Mouse (Mus musculus) midbrain, embryonic 11.5 days (tissue): ENCODE results near the gene Prss12. TPM values are rescaled to one million over a fixed set of nuclear protein-coding genes. Genes with fewer than 3 reads are reported as not detected.

Experiments
- ATAC-seq: fragments of 200-750 bp; cut with Nextera tagmentation; 2 replicates; pipeline ENCODE4 v1.8.0; 2017; ENCODE audit warnings: moderate TSS enrichment, moderate library complexity; ENCODE audit not compliant: low FRiP score
- DNase-seq: peaks from one replicate; pipeline ENCODE4 v3.0.0; 2015; ENCODE audit warnings: low spot score; ENCODE audit errors: missing footprints
- H3K27ac ChIP-seq: fragments of 300-500 bp; sonication (generic); 2 replicates; pipeline ENCODE4 v1.5.1; 2014; ENCODE audit warnings: low read depth, low read length
- H3K27me3 ChIP-seq: fragments of 300-500 bp; sonication (generic); 2 replicates; pipeline ENCODE4 v1.6.1; 2014; ENCODE audit warnings: mild to moderate bottlenecking, low read length, moderate library complexity, mixed read lengths; ENCODE audit not compliant: control insufficient read depth, insufficient read depth
- H3K36me3 ChIP-seq: fragments of 300-500 bp; sonication (generic); 2 replicates; pipeline ENCODE4 v1.6.1; 2014; ENCODE audit warnings: mild to moderate bottlenecking, low read length, moderate library complexity, mixed read lengths; ENCODE audit not compliant: control insufficient read depth, insufficient read depth
- H3K4me1 ChIP-seq: fragments of 300-500 bp; sonication (generic); 2 replicates; pipeline ENCODE4 v1.6.1; 2014; ENCODE audit warnings: low read length; ENCODE audit not compliant: control insufficient read depth, insufficient read depth
- H3K4me2 ChIP-seq: fragments of 300-500 bp; sonication (generic); 2 replicates; pipeline ENCODE4 v1.6.1; 2014; ENCODE audit warnings: mild to moderate bottlenecking, moderate library complexity
- H3K4me3 ChIP-seq: fragments of 300-500 bp; sonication (generic); 2 replicates; pipeline ENCODE4 v1.5.1; 2014; ENCODE audit warnings: low read depth, low read length
- H3K9ac ChIP-seq: fragments of 300-500 bp; sonication (generic); 2 replicates; pipeline ENCODE4 v1.6.1; 2014; ENCODE audit warnings: low read length
- H3K9me3 ChIP-seq: fragments of 300-500 bp; sonication (generic); 2 replicates; pipeline ENCODE4 v1.6.1; 2016; ENCODE audit warnings: low read length; ENCODE audit not compliant: control insufficient read depth
- WGBS: fragments of 180-500 bp; shearing (Covaris S2); extraction: QIAGEN DNeasy Blood & Tissue Kit; methylation state at CpG from one replicate; pipeline ENCODE4 v1.1.7; 2014; 5-methylcytosine and 5-hydroxymethylcytosine counted together
- polyA plus RNA-seq: library from polyadenylated mRNA; unstranded; fragments of >200 nt; fragmentation: Nextera tagmentation; extraction: Ambion mirVana; gene quantifications from 2 replicates; pipeline ENCODE4 v1.2.1, GENCODE M21; 2014

Gene Prss12
- polyA plus RNA-seq, 1 experiment from 2014 or later = 6.4 TPM

DNA sequence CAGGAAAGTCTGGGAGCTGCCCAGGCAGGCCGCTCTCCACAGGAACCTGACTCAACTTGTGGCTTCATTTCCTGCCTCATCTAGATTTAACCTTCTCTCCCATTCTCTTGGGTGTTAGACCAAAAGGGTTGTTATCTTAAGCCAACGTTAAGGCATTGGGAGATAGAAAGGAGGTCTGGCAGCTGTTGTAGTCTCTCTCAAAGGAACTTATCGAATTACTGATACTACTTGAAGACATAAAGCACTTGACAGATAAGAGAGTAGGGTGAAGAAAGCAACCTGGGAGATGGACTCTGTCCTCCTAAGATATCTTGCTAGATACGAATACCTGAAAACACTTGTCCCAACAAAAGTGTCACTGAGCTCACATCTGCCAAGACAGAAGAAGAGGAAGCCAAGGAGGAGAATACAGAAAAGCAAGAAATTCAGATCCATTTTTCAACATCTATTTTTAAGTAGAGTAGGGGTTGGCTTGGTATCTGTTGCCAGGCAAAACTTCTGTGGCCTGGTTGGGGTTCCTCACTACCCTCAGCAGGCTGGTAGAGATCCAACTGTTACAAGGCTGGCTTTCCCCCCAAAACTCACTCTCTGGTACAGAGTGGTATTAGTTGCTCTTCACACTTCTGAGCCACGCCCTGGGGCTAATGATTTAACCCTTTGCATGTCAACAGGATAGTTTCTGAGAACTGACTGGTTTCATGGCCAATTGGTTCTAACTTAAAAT is 14.6 kb upstream of the Prss12 start:
- DNase-seq = no peak
- no peak overlapping the region for H3K4me2 ChIP-seq
- no peak for ATAC-seq
- H3K9ac ChIP-seq = no peak overlapping the region
- H3K4me3 ChIP-seq = no peak overlapping the region
- no peak overlapping the region for H3K27ac ChIP-seq
- H3K9me3 ChIP-seq = no peaks in the 10 kb centered on the region
- H3K36me3 ChIP-seq = no peaks in the 10 kb centered on the region
- 80% methylated on average over 5 of the region's 5 CpGs for WGBS
- no peaks in the 10 kb centered on the region for H3K27me3 ChIP-seq
- no peaks in the 10 kb centered on the region for H3K4me1 ChIP-seq

DNA sequence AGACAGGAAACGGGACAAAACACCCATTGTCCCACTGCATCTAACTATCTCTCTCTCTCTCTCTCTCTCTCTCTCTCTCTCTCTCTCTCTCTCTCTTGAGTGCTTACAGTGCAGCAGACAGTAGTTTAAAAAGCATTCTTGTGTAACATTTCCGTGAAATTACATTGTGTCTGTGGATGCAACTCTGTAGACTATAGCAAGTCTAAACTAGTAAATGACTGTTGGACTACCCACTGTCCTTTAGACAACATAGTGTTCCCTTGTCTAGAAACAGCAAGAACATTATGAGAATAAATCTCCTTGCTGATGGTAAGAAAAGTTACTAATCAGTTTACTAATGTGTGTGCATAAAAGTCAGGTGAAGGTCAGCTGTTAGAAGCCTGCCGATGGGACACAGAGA is 13.4 kb upstream of the Prss12 start:
- no peak for ATAC-seq
- 81% methylated on average over 3 of the region's 3 CpGs for WGBS
- Histone ChIP-seq H3K9ac (no peak overlapping the region), H3K9me3 (no peaks in the 10 kb centered on the region), H3K36me3 (no peaks in the 10 kb centered on the region), H3K4me1 (no peaks in the 10 kb centered on the region), H3K27ac (no peak overlapping the region), H3K4me2 (no peak overlapping the region), H3K4me3 (no peak overlapping the region), H3K27me3 (no peaks in the 10 kb centered on the region)
- no peak for DNase-seq

DNA sequence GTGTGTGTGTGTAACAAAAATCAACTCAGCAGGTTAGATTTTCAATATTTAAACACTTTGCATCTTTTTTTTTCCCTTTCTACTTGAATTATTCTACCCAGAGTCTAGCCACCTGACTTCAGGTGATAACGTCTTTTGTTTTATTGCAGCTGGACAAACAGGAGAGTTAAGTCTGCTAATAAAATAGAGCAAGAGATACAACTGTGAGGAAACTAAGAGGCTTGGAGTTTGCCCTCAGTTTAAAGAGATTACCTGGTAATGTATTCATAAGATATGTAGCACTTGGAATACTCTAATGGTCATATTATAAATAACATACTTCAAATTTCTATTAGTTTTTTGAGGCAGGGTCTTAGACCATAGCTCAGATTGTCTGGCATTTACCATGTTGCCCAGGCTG is 9.1 kb upstream of the Prss12 start:
- no peak overlapping the region for H3K4me3 ChIP-seq
- no peak overlapping the region for H3K27ac ChIP-seq
- no peaks in the 10 kb centered on the region for H3K9me3 ChIP-seq
- DNase-seq = no peak
- H3K9ac ChIP-seq = no peak overlapping the region
- H3K4me1 ChIP-seq = no peaks in the 10 kb centered on the region
- no peaks in the 10 kb centered on the region for H3K27me3 ChIP-seq
- no peaks in the 10 kb centered on the region for H3K36me3 ChIP-seq
- ATAC-seq = no peak
- no peak overlapping the region for H3K4me2 ChIP-seq
- 88% methylated on average over 1 of the region's 1 CpGs for WGBS

GRCm38 (mm10) chr3:123440490-123440889 is 6.2 kb upstream of the Prss12 start:
- Histone ChIP-seq H3K4me3 (no peak overlapping the region), H3K9me3 (no peaks in the 10 kb centered on the region), H3K27me3 (no peaks in the 10 kb centered on the region), H3K4me1 (no peaks in the 10 kb centered on the region), H3K9ac (no peak overlapping the region), H3K4me2 (no peak overlapping the region), H3K36me3 (no peaks in the 10 kb centered on the region), H3K27ac (no peak overlapping the region)
- DNase-seq (peak; percentile 21), ATAC-seq (no peak)
- WGBS = 92% methylated on average over 7 of the region's 7 CpGs

GRCm38 (mm10) chr3:123444466-123444865 is 2.2 kb upstream of the Prss12 start:
- 85% methylated on average over 1 of the region's 1 CpGs for WGBS
- H3K9me3 ChIP-seq = no peaks in the 10 kb centered on the region

DNA sequence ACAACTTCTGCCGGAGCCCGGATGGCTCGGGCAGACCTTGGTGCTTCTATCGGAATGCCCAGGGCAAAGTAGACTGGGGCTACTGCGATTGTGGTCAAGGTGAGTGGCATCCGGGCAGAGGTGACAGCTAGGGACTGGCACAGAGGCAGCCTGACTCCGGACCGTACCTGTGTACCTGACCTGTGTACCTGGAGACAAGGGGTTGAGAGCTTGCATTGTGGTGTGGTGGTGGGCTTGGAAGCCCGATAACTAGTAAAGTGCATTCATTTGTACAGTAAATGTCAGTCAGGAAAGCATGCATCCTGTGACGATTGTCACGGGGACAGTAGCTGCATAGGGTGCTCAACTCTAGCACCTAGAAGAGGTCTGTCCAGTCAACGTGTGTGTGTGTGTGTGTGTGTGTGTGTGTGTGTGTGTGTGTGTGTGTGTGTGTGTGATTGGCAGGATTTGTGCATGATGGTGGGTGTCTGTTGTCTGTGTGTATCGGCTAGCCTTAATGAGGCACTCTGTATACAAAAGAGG is 886 bp downstream of the Prss12 start:
- Histone ChIP-seq H3K9ac (peak overlapping the region; percentile 72), H3K9me3 (no peaks in the 10 kb centered on the region), H3K4me1 (peaks cover 8% of the 10 kb centered on the region), H3K27me3 (peaks cover 8% of the 10 kb centered on the region; the same call in 1 of the 2 replicates), H3K4me3 (peak overlapping the region; percentile 68), H3K36me3 (no peaks in the 10 kb centered on the region), H3K27ac (no peak overlapping the region), H3K4me2 (peak overlapping the region; percentile 100)
- WGBS = 9% methylated on average over 13 of the region's 13 CpGs
- ATAC-seq (peak; percentile 61), DNase-seq (peak; percentile 93)

More at GRCm38 (mm10) chr3:123444466-123444865, 2.2 kb upstream of the Prss12 start:
- H3K4me3 ChIP-seq = no peak overlapping the region
- H3K27me3 ChIP-seq = peaks cover 8% of the 10 kb centered on the region; the same call in 1 of the 2 replicates
- DNase-seq (no peak), ATAC-seq (no peak)
- no peak overlapping the region for H3K27ac ChIP-seq
- no peak overlapping the region for H3K9ac ChIP-seq
- peaks cover 8% of the 10 kb centered on the region for H3K4me1 ChIP-seq
- no peak overlapping the region for H3K4me2 ChIP-seq
- H3K36me3 ChIP-seq = no peaks in the 10 kb centered on the region

- H3K4me1 ChIP-seq = peaks cover 8% of the 10 kb centered on the region
- 6% methylated on average over 10 of the region's 10 CpGs for WGBS
- H3K27ac ChIP-seq = no peak overlapping the region
- H3K9me3 ChIP-seq = no peaks in the 10 kb centered on the region
- DNase-seq = peak; percentile 90
- H3K9ac ChIP-seq = peak overlapping the region; percentile 20; the same call in 1 of the 2 replicates
- peak overlapping the region; percentile 100 for H3K4me2 ChIP-seq
- ATAC-seq = peak; percentile 74
- peaks cover 8% of the 10 kb centered on the region; the same call in 1 of the 2 replicates for H3K27me3 ChIP-seq
- peak overlapping the region; percentile 68 for H3K4me3 ChIP-seq
- H3K36me3 ChIP-seq = no peaks in the 10 kb centered on the region
Measured at GRCm38 (mm10) chr3:123448096-123448495, 1.4 kb downstream of the Prss12 start.

GRCm38 (mm10) chr3:123450107-123450506 is 3.4 kb downstream of the Prss12 start:
- Histone ChIP-seq H3K9me3 (no peaks in the 10 kb centered on the region), H3K27ac (no peak overlapping the region), H3K36me3 (no peaks in the 10 kb centered on the region), H3K9ac (no peak overlapping the region), H3K4me2 (no peak overlapping the region), H3K4me1 (peaks cover 8% of the 10 kb centered on the region), H3K4me3 (no peak overlapping the region), H3K27me3 (peaks cover 8% of the 10 kb centered on the region; the same call in 1 of the 2 replicates)
- 57% methylated on average over 6 of the region's 6 CpGs for WGBS
- no peak for ATAC-seq
- DNase-seq = no peak

GRCm38 (mm10) chr3:123452904-123453303 is 6.2 kb downstream of the Prss12 start:
- DNase-seq (no peak), ATAC-seq (no peak)
- H3K4me2 ChIP-seq = no peak overlapping the region
- no peak overlapping the region for H3K27ac ChIP-seq
- H3K4me1 ChIP-seq = peaks cover 3% of the 10 kb centered on the region; the same call in 1 of the 2 replicates
- no peak overlapping the region for H3K4me3 ChIP-seq
- 75% methylated on average over 6 of the region's 6 CpGs for WGBS
- H3K27me3 ChIP-seq = no peaks in the 10 kb centered on the region
- no peaks in the 10 kb centered on the region for H3K36me3 ChIP-seq
- H3K9ac ChIP-seq = no peak overlapping the region
- H3K9me3 ChIP-seq = no peaks in the 10 kb centered on the region
